Mouse (Mus musculus) thymus, postnatal 14 days (tissue): ENCODE results near the gene Dscam.

Experiments
- DNase-seq: peaks from one replicate; pipeline ENCODE4 v3.0.0; 2021

The Dscam gene

DNA sequence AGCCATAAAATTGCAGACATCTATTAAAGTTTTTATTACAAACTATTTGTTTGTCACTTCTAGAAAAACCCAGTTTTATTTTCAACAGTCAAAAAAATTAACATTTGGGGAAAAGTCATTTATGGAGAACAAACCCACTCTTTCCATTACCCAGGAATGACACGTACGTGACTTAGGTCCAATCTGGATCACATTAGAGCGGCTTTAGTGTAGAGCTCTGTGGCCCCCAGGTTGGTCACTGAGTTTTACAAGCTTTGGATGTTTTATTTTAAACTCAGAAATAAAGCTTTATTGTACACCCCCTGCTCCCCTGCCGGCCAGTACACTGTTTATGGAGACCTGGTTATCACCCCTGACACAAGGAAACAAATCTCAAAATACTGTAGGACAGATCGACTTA, 540.9 kb downstream of the Dscam start:
- no peak for DNase-seq

DNA sequence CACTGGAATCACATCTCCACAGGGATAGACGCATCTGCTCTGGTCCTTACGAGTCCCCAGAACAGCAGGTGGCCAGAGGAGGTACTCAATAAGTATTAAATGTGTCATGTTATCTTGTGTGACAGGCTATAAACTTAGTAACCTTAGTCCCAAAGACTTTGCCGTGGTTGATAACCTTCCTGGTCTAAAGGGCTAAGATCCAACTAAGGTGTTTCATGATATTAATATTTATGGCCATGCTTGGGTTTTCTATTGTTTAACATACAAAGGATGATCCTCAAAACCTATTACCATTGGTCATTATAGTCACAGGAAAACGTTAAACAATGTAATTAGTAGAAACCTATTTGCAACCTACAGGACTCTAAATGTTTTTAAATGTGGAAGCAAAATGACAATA, 545.1 kb downstream of the Dscam start:
- no peak for DNase-seq

DNA sequence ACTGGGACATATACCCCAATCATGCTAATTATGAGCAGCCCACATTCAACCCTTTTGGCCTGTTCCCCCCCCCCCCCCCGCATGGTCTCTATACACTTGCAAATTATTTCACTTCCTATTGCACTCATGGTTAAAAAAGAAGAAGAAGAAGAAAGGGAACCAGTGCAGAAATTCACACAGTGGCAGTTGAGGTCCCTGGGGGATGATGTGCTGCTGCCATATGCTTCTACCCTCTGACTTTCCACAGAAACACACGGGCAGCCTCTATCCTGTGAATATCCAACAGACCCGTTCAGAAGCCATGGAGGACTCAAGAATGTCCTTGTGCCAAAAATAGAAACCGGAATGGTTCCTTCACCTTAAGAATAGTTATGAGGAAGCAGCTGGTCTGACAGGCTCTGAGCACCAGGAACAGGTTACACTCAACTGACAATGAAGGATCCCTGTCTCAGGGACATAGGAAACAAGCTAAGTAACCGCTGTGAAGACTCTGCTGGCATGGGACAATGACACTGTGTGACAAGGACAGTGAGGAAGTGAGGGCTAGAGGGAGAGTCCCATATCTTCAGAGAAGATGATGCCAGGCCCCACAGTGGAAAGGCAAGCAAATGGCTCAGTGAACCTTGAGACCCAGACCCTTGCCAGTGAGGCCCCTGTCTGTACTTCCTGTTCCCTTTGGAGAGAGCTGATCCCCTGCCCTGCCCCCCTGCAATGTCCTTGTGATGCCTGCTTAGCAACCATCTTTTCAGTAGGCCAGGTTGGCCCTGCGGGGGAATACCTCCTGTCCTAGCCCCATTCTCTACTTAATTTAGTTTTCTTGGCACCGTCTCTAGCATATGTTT, 545.8 kb downstream of the Dscam start:
- DNase-seq: no peak

DNA sequence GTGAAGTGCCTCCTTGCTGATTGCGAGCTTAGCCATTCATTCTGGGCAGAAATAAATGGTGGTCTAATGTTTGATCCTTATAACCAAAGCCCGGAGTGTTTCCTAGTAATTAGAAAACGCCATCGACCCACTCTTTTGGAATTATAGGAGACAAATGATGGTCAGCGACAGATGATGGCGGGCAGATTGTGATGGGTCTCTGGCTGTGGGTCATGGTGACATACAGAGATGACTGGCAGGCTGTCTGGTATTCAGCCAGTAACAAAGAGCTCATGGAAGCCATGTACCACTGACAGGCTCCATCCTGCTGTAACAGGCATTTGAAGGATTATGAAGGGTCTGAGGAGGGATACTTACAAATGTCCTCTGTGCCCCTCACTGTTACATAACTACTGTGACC, 549.7 kb downstream of the Dscam start:
- no peak for DNase-seq

DNA sequence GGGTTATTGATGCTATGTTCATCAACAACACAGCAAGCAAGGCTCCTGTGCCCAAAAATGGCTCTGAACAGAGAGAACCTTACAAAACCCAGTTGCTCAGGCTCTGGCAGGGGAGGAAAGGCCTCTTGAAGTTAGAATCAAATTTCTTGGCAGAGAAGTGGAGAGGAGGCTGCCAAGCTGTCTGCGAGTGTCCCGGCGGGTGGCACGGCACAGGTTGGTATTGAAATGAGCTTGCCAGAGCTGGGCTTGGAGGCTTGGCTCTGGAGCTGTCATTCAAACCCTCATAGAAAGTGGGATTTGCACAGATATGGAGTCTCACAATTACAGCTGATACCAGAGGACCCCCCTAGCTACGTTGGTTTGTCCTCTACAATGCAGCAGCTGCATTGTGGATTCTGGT, 550.1 kb downstream of the Dscam start:
- DNase-seq: no peak

DNA sequence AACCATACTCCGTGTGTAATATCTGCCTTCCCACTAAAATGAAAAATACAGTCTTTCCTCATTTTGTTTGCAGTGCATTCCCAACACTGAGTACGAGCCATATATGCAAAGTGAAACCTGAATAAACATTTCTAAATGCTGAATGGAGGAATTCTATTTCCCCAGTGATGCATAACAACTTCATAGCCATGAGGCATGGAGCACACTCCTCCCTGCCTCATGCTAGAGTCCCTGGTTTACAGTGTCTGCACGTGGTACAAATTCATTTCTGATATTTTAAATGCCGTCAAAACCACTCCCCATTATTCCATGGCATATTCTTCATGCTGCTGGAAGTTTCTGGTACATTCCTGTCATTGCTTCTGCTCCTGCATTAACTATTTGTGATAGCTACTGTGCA, 552.8 kb downstream of the Dscam start:
- no peak for DNase-seq

DNA sequence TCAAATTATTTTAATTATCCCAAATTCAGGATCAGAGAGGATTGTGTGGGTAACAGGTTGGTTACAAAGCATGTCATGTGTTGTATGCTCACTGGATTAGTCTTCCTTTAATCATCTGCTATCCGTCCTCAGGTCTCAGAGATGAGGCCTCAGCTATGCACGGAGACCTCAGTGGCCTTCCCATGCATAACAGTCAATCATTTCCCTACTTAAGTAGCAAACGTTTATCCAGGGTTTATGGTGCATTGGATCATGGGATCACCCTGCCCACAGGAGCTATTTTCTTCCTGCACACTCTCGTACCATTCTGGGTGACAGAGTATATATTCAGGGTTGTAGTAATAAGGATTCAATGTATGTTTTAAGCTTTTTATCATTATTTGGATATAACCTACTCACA, 557.3 kb downstream of the Dscam start:
- DNase-seq: no peak

DNA sequence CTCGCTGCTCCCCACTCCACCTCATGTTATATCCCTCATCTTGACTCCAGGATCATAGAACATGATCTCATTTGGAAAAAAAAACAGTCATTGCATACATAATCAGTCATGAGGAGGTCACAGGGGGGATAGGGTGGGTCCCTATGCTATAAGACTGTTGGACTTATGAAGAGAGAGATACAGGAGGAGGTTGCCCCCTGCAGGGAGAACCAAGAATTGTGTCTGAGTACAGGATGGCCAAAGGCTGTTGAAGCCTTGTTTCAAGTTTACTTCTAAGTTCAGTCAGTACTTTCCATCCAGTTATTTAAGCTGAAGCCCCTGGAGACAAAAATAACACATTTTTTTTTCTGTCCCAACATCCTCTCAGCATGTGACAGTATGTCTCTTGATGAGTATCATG, 559.7 kb downstream of the Dscam start:
- DNase-seq: peak; percentile 25

DNA sequence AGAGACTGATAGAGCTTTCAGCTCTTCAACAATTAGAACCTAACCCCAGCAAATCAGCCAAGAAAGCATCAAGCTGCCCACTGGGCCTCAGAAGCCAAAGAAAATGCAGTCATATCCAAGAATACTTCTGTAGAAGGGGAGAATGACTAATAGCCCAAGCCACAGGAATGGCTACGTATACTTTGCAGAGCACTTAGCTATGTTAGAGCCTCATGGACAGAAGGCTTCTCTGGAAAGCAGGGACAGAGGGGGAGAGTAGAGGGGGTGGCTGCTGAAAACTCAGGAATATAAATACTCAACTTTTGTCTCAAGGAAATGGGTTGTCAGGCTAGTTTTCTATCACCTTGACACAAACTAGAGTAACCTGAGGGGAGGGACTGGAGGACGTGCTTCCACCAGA, 568.3 kb downstream of the Dscam start:
- no peak for DNase-seq

DNA sequence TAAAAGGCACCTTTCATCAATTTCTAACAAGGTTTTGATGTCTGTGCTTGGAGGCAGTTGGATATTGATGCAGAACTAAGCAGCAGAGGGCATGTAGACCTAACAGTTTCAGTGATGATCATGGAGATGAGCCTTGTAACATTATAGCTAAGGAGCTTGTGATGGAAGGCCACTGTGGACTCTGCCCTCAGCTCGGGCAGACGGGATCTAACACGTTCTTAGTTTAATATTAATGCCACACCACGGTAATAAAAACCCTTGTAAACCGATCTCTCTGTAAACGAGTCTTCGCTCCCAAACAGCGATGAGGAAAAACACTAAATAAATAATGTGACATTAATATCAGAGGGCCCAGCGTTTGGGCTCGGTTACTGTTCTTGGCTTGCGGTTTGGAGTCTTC, 569.8 kb downstream of the Dscam start:
- DNase-seq: no peak

DNA sequence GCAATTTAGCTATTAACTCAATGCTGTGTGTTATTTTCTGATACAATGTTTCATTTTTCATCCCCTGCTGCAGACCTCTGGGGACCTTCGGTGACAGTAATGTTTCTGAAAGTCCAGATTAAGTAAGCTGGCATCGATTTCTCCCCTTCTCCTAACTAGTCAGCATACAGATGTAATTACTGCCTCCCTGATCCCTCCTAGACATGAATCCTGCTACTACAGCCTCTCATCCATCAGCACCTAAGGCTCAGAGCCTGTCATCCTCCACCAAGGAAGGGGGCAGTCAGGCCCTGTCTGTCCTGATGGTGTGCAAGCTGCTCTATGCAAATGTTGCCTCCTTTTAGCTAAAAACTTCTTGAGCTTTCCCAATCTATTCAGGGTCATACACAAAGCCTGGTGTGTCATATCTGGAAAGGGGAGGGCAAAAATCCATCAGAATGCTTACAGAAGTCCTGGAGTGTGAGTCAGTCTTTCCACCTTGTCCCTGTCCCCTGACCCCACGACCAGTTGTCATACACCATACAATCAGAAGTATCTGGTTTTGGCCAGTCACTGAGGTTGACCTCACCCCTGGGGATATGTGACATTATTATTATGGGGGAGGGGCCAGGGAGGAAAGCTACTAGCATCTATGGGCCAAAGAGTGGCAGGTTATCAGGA, 571.0 kb downstream of the Dscam start:
- no peak for DNase-seq

DNA sequence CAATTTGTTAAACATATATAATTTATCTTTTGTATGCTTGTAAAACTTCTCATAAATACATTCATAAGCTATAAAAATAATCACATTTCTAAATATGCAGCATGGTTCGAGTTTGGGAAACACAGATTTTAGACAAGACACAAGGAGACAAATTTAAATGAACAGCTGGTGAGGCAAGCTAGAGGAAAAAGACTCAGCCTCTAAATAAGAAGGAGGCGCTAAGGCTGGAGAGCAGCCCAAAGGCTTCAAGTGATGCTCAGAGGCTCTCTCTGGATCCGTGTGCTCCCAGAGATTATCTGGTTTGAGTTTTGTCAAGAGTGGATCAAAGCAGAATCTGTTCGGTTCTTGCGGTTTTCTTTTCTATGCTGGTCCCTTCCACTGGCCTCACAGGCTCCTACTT, 594.7 kb downstream of the Dscam start:
- no peak for DNase-seq

DNA sequence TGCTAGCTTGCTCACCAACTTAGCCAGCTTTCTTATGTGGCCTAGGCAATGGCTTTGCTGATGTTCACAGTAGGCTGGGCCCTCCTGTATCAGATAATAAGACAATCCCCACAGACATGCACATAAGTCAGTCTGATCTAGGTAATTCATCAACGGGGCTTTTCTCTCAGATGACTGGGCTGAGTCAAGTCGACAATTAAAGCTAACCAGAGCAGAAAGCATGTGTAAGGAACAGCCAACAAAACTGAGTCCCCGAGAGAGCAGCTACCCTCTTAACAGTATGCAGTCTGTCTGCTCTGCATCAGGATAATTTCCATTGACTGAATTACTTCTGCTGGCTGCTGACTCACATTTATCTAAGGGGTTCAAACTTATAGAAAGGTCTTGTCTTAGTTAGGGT, 603.1 kb downstream of the Dscam start:
- DNase-seq: no peak

DNA sequence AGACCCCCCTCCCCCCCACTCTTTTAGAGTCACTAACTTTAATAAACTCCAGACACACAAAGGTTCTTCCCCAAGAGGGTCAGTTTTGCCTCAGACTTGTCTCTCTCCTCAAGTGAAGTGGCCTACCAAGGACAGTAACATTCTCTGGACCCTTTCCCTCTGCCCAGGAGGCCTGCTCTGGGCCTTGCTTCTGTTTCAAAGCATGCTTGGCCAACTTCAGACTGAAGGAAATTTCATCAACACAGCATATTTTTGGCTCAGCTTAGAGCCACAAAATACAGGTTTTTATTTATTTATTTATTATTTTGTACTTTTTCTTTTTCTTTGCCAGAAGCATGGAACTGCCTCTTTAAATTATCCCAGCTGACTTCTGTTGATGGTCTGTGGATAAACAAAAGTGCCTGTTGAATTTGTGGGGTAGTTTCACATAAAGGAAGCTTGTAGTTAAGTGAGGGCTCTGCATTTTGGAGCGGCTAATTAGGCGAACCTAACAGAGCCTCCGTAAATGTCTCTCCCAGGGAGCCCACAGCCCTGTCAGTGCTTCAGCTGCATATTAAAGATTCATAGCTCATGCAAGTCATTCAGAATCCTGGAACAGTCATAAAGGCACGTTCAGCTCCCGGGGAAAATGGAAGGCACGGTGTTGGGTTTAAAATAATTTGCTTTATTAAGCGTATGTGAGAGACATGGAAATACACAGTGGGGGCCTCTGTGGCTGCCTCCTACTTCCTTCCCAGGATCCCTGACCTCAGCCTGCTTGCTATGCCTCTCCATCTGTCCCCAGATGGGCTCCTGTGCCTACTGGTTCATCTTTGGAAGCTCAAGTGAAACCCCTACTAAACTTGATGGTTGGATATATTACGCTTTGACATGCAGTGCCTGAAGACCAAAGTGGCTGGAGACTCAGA, 606.9 kb downstream of the Dscam start:
- no peak for DNase-seq

DNA sequence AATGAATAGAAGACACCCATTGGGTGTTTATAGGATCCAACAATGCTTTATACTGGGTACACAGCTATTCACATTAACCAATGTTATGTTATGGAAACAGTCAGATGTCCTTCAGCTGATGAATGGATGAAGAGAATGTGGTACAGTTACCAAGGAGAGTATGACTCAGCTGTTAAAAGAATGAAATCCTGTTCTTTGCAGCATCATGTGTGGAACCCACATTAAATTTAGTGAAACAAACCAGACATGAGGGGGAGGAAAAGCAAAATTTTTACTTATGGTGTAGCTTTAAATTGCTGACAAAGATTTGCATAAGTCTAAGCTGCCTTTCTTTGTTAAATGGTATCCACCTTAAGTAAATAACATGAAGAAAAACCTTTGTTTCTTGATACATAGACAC, 610.8 kb downstream of the Dscam start:
- DNase-seq: no peak

DNA sequence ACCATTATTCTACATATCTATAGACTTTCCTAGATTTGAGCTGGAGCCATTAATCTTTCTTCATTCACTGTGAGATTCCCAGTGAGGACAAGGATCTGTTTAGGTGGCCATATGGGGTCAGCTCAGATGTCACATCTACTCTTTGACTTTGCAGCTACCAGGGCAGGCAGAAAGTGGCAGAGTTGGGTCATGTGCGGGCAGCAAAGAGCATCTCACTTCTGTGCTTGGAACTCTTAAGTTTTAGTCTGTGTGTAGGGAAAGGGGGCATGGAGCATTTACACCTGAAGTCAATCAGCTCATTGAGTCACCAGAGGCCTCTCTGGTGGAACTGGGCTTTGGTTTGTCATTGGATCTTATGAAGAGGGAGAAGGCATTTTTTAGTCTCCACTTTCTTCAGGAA, 612.2 kb downstream of the Dscam start:
- DNase-seq: no peak

DNA sequence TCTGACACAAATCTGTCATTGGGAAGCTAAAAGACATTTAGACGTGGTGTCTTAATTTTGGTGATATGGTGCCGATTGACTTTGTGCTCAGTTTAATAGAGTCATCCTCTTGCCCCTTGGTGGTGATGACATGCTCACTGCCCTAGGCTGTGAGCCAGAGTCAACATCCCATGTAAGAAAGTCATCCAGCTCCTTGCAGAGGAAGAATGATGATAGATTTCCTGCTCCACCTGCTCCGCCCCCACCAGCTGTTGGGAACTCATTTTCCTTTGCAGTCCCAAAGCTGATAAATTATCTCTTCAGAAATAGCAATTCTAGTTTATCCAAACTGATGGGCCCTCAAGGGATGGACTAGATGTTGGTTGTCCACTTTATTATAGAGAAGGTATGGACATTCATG, 613.9 kb downstream of the Dscam start:
- no peak for DNase-seq

DNA sequence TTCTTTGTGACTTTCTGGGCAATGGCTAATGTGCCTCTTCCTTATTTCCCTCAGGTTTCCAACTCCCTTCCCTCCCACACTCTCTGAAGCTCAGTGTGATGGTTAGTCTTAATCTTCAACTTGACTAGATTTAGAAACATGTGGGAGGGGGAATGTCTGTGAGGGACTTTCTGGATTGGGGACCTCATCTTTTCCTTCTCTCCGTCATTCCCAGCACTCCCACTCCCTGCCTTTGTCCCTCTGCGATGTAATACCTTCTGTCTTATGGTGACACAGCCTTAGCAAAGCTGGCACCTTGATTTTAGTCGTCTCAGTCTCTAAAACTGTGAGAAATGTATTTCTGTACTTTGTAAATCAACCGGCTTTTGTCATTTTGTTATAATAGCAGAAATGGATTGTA, 615.1 kb downstream of the Dscam start:
- no peak for DNase-seq

DNA sequence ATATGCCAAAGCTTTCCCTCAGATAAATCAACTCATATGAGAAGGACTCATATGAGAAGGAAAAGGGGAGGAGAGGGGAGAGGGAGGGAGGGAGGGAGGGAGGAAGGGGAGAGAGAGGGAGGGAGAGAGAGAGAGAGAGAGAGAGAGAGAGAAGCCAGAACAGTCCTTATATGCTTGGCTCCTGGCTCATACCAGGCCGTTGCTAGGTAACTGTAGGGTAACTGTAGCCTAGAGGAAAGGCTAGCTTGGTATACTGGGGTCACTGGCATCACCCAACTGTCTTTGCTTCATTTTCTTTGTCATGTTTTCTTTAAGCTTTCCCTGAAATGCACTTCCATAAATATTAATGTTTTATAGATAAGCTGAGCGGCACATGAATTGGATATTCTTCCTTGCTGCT, 617.9 kb downstream of the Dscam start:
- no peak for DNase-seq

DNA sequence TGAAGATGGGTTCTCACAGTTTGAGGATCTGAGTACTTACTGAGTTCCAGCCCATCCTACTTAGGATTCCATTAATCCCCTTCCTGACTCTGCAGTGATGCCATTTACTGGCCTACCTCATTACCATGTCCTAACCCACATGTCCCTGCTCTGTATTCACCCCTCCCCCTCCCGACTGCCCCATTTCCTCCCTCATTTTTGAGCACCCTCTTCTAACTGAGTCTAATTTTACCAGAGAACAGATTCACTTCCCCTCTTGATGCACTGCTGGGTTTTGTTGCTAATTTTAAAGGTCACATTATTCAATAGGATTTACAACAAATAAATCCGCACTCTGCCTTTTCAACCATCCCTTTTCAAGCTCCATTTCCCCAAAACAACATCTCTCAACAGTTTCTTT, 629.5 kb downstream of the Dscam start:
- DNase-seq: no peak
